Mouse (Mus musculus) brain, embryonic 14.5 days (tissue): ENCODE data around the gene Mpnd. TPM values are rescaled to one million over a fixed set of nuclear protein-coding genes. Genes with fewer than 3 reads are reported as not detected.
"Not testable (repeated sequence)": the region's sequence is repeated elsewhere in the genome, so short reads cannot be mapped to it uniquely, and the experiment has no call there.

Experiments
- DNase-seq: peaks from one replicate; pipeline ENCODE4 v3.0.0-alpha.2; 2011; ENCODE audit warnings: low read depth
- CTCF ChIP-seq: fragments of 200-500 bp; IDR thresholded peaks from 2 replicates; pipeline ENCODE4 v1.5.1; 2012; ENCODE audit warnings: inconsistent platforms, mild to moderate bottlenecking, moderate library complexity, borderline replicate concordance; ENCODE audit not compliant: insufficient read depth, insufficient read length; ENCODE audit errors: extremely low read depth
- POLR2A ChIP-seq: fragments of 200-500 bp; IDR thresholded peaks from 2 replicates; pipeline ENCODE4 v1.6.1; 2012; ENCODE audit warnings: mild to moderate bottlenecking, inconsistent platforms, borderline replicate concordance; ENCODE audit not compliant: poor library complexity, insufficient read depth, insufficient read length, severe bottlenecking; ENCODE audit errors: extremely low read depth
- polyA plus RNA-seq: library from polyadenylated mRNA; depleted of rRNA; stranded (reverse); fragments of >200 nt; gene quantifications from 2 replicates; pipeline ENCODE4 v1.2.3, GENCODE M21; 2012; rRNA removed

Mpnd gene
- polyA plus RNA-seq, 1 experiment = 223 TPM

GRCm38 (mm10) chr17:56055945-56056678, 50.6 kb downstream of the Mpnd start:
- TF ChIP-seq POLR2A (no peak), CTCF (no peak)
- DNase-seq = peak; percentile 67

- TF ChIP-seq CTCF (no peak), POLR2A (no peak)
- no peak for DNase-seq
These were observed 52.0 kb downstream of the Mpnd start for GRCm38 (mm10) chr17:56057381-56058120.

- TF ChIP-seq CTCF = no peak
- no peak for TF ChIP-seq POLR2A
These were observed 56.6 kb downstream of the Mpnd start for GRCm38 (mm10) chr17:56062081-56062480.

GRCm38 (mm10) chr17:56065715-56066114, 60.2 kb downstream of the Mpnd start:
- DNase-seq = not testable (repeated sequence)

More at GRCm38 (mm10) chr17:56062081-56062480, 56.6 kb downstream of the Mpnd start:
- DNase-seq = no peak

Other genes starting within 250 kb of the Mpnd start
- gene Zfp119a, start 126.8 kb upstream of the Mpnd start, polyA plus RNA-seq = 3.8 and 4.3 TPM in 2 replicates
- gene Zfp959, start 113.6 kb upstream of the Mpnd start, polyA plus RNA-seq = 7.6 and 7.8 TPM in 2 replicates
- 2.6 and 3.4 TPM in 2 replicates for gene Zfp119b, start 56.2 kb upstream of the Mpnd start, polyA plus RNA-seq
- 3.7 and 3.8 TPM in 2 replicates for gene Ebi3, start 53.1 kb upstream of the Mpnd start, polyA plus RNA-seq
- 12.8 and 15.4 TPM in 2 replicates for gene Yju2, start 46.6 kb upstream of the Mpnd start, polyA plus RNA-seq
- gene Shd, start 35.2 kb upstream of the Mpnd start, polyA plus RNA-seq = 207 and 264 TPM in 2 replicates
- 130 and 155 TPM in 2 replicates for gene Fsd1, start 19.2 kb upstream of the Mpnd start, polyA plus RNA-seq
- gene Stap2, start 127 bp upstream of the Mpnd start, polyA plus RNA-seq = 5.7 and 7.5 TPM in 2 replicates
- gene Sh3gl1, start 30.9 kb downstream of the Mpnd start, polyA plus RNA-seq = 90.3 and 121 TPM in 2 replicates
- 9.7 and 11.3 TPM in 2 replicates for gene Chaf1a, start 34.7 kb downstream of the Mpnd start, polyA plus RNA-seq
- gene Ubxn6, start 69.3 kb downstream of the Mpnd start, polyA plus RNA-seq = 110 and 135 TPM in 2 replicates
- 119 and 129 TPM in 2 replicates for gene Hdgfl2, start 73.9 kb downstream of the Mpnd start, polyA plus RNA-seq
- gene Plin4, start 104.1 kb downstream of the Mpnd start, polyA plus RNA-seq = 0.11 and 0.16 TPM in 2 replicates
- gene Plin5, start 111.9 kb downstream of the Mpnd start, polyA plus RNA-seq = 0.43 and 0.67 TPM in 2 replicates
- 0.06 and 0.18 TPM in 2 replicates for gene Lrg1, start 116.3 kb downstream of the Mpnd start, polyA plus RNA-seq
- 35.0 and 48.5 TPM in 2 replicates for gene Sema6b, start 134.6 kb downstream of the Mpnd start, polyA plus RNA-seq
- gene Tnfaip8l1, start 156.8 kb downstream of the Mpnd start, polyA plus RNA-seq = 9.8 TPM in 2 replicates
- gene Mydgf, start 178.2 kb downstream of the Mpnd start, polyA plus RNA-seq = 49.8 and 54.7 TPM in 2 replicates
- gene Dpp9, start 213.2 kb downstream of the Mpnd start, polyA plus RNA-seq = 53.3 and 54.4 TPM in 2 replicates